Mouse (Mus musculus) lung, adult 2 months (tissue): Measurements from ENCODE around the gene Zswim4.

Experiments
- CTCF ChIP-seq: fragments of 200-500 bp; IDR thresholded peaks from 2 replicates; pipeline ENCODE4 v1.5.1; 2011; ENCODE audit warnings: mild to moderate bottlenecking, low read length, control low read depth; ENCODE audit not compliant: insufficient read depth
- POLR2A ChIP-seq: fragments of 200-500 bp; IDR thresholded peaks from 2 replicates; pipeline ENCODE4 v1.6.1; 2011; ENCODE audit warnings: low read depth, mild to moderate bottlenecking, control low read depth, low read length, borderline replicate concordance; ENCODE audit errors: extremely low read depth

GRCm38 (mm10) chr8:84210167-84210791, 26.6 kb downstream of the Zswim4 start:
- TF ChIP-seq POLR2A (peak; percentile 30; the same call in 1 of the 2 replicates), CTCF (peak; percentile 73)
